Mouse (Mus musculus) erythroblast, embryonic 14.5 days (primary cell): ENCODE results near the gene Lrrn4cl.

Experiments
- GATA1 ChIP-seq: IDR thresholded peaks from 2 replicates; pipeline ENCODE4 v1.6.1; 2012; ENCODE audit warnings: low read length, inconsistent platforms, mixed read lengths
- TAL1 ChIP-seq: IDR thresholded peaks from 3 replicates; pipeline ENCODE4 v1.6.1; 2012; ENCODE audit warnings: low read length, inconsistent platforms, mixed read lengths

GRCm38 (mm10) chr19:8842961-8843360 lies 7.6 kb upstream of the Lrrn4cl start:
- TF ChIP-seq TAL1: no peak
- no peak for TF ChIP-seq GATA1
